Mouse (Mus musculus): ENCODE results near the gene Acvr1b. TPM values are rescaled to one million over a fixed set of nuclear protein-coding genes. Genes with fewer than 3 reads are reported as not detected.
A peak's percentile ranks its signal among the peaks of the same experiment; 100 is the strongest.

Acvr1b gene
- polyA plus RNA-seq (2014; fragmentation: Nextera tagmentation; extraction: Ambion mirVana) = 12.5 and 12.6 TPM in 2 replicates

- peaks cover 31% of the 10 kb centered on the region for H3K4me1 ChIP-seq (replicated peaks; ENCODE audit: control insufficient read depth, insufficient read depth, low read length)
- H3K27ac ChIP-seq (ENCODE audit: low read depth) = peak within 1 kb of the TSS; percentile 82
- WGBS = under 1% methylated on average over 41 of the region's 87 CpGs
- no peaks in the 10 kb centered on the region for H3K27me3 ChIP-seq (replicated peaks; ENCODE audit: control insufficient read depth, insufficient read depth, low read length)
- H3K36me3 ChIP-seq (ENCODE audit: control insufficient read depth, insufficient read depth, low read length) = no peaks in the 10 kb centered on the region
- ATAC-seq (replicated peaks; ENCODE audit: low FRiP score, low TSS enrichment, low read depth) (peak; percentile 91), DNase-seq (ENCODE audit: low spot score) (peak; percentile 92)
- H3K9me3 ChIP-seq (ENCODE audit: control insufficient read depth, low read length) = no peaks in the 10 kb centered on the region
- H3K4me3 ChIP-seq (ENCODE audit: low read depth, low read length) = peak within 1 kb of the TSS; percentile 82
- peak within 1 kb of the TSS; percentile 84 for H3K4me2 ChIP-seq (ENCODE audit: low read length)
- peak within 1 kb of the TSS; percentile 96 for H3K9ac ChIP-seq (ENCODE audit: low read length)
These were observed at the start of gene Acvr1b for GRCm38 (mm10) chr15:101173421-101174211. TSS of gene Acvr1b (plus strand) at chr15:101174067.

GRCm38 (mm10) chr15:101125561-101125960 lies 48.3 kb upstream of the Acvr1b start:
- DNase-seq (ENCODE audit: low spot score) (no peak), ATAC-seq (replicated peaks; ENCODE audit: low FRiP score, low TSS enrichment, low read depth) (no peak)
- H3K36me3 ChIP-seq (ENCODE audit: control insufficient read depth, insufficient read depth, low read length) = no peaks in the 10 kb centered on the region
- no peak overlapping the region for H3K27ac ChIP-seq (ENCODE audit: low read depth)
- peaks cover 11% of the 10 kb centered on the region; the same call in 1 of the 2 replicates for H3K27me3 ChIP-seq (replicated peaks; ENCODE audit: control insufficient read depth, insufficient read depth, low read length)
- WGBS = 87% methylated on average over 6 of the region's 6 CpGs
- no peaks in the 10 kb centered on the region for H3K9me3 ChIP-seq (ENCODE audit: control insufficient read depth, low read length)
- H3K9ac ChIP-seq (ENCODE audit: low read length) = no peak overlapping the region
- H3K4me2 ChIP-seq (ENCODE audit: low read length) = no peak overlapping the region
- peaks cover 20% of the 10 kb centered on the region for H3K4me1 ChIP-seq (replicated peaks; ENCODE audit: control insufficient read depth, insufficient read depth, low read length)
- no peak overlapping the region for H3K4me3 ChIP-seq (ENCODE audit: low read depth, low read length)

GRCm38 (mm10) chr15:101126876-101127544 lies 46.9 kb upstream of the Acvr1b start:
- H3K27ac ChIP-seq (ENCODE audit: low read depth) = peak overlapping the region; percentile 38; the same call in 1 of the 2 replicates
- H3K4me1 ChIP-seq (replicated peaks; ENCODE audit: control insufficient read depth, insufficient read depth, low read length) = peaks cover 32% of the 10 kb centered on the region
- no peak overlapping the region for H3K9ac ChIP-seq (ENCODE audit: low read length)
- H3K9me3 ChIP-seq (ENCODE audit: control insufficient read depth, low read length) = no peaks in the 10 kb centered on the region
- no peak overlapping the region for H3K4me3 ChIP-seq (ENCODE audit: low read depth, low read length)
- H3K27me3 ChIP-seq (replicated peaks; ENCODE audit: control insufficient read depth, insufficient read depth, low read length) = peaks cover 11% of the 10 kb centered on the region; the same call in 1 of the 2 replicates
- DNase-seq (ENCODE audit: low spot score) (no peak), ATAC-seq (replicated peaks; ENCODE audit: low FRiP score, low TSS enrichment, low read depth) (no peak)
- H3K4me2 ChIP-seq (ENCODE audit: low read length) = no peak overlapping the region
- no peaks in the 10 kb centered on the region for H3K36me3 ChIP-seq (ENCODE audit: control insufficient read depth, insufficient read depth, low read length)
- WGBS = 64% methylated on average over 12 of the region's 12 CpGs

GRCm38 (mm10) chr15:101128181-101129089 lies 45.4 kb upstream of the Acvr1b start, which contains the start of gene Acvrl1:
TSS of gene Acvrl1 (plus strand) at chr15:101128522.
- peak within 1 kb of the TSS; percentile 38; the same call in 1 of the 2 replicates for H3K27ac ChIP-seq (ENCODE audit: low read depth)
- H3K4me2 ChIP-seq (ENCODE audit: low read length) = peak within 1 kb of the TSS; percentile 65
- no peak; the same call in 1 of the 2 replicates for ATAC-seq (replicated peaks; ENCODE audit: low FRiP score, low TSS enrichment, low read depth)
- H3K27me3 ChIP-seq (replicated peaks; ENCODE audit: control insufficient read depth, insufficient read depth, low read length) = peaks cover 11% of the 10 kb centered on the region; the same call in 1 of the 2 replicates
- DNase-seq (ENCODE audit: low spot score) = peak; percentile 64
- H3K9me3 ChIP-seq (ENCODE audit: control insufficient read depth, low read length) = no peaks in the 10 kb centered on the region
- no peaks in the 10 kb centered on the region for H3K36me3 ChIP-seq (ENCODE audit: control insufficient read depth, insufficient read depth, low read length)
- H3K9ac ChIP-seq (ENCODE audit: low read length) = peak within 1 kb of the TSS; percentile 59
- H3K4me1 ChIP-seq (replicated peaks; ENCODE audit: control insufficient read depth, insufficient read depth, low read length) = peaks cover 40% of the 10 kb centered on the region
- H3K4me3 ChIP-seq (ENCODE audit: low read depth, low read length) = peak within 1 kb of the TSS; percentile 43
- 6% methylated on average over 46 of the region's 46 CpGs for WGBS

GRCm38 (mm10) chr15:101129412-101129811 lies 44.5 kb upstream of the Acvr1b start:
- H3K27ac ChIP-seq (ENCODE audit: low read depth) = no peak overlapping the region
- peak overlapping the region; percentile 65 for H3K4me2 ChIP-seq (ENCODE audit: low read length)
- peaks cover 49% of the 10 kb centered on the region for H3K4me1 ChIP-seq (replicated peaks; ENCODE audit: control insufficient read depth, insufficient read depth, low read length)
- ATAC-seq (replicated peaks; ENCODE audit: low FRiP score, low TSS enrichment, low read depth) = no peak
- H3K9me3 ChIP-seq (ENCODE audit: control insufficient read depth, low read length) = no peaks in the 10 kb centered on the region
- H3K4me3 ChIP-seq (ENCODE audit: low read depth, low read length) = peak overlapping the region; percentile 43
- no peak for DNase-seq (ENCODE audit: low spot score)
- 42% methylated on average over 5 of the region's 5 CpGs for WGBS
- peaks cover 11% of the 10 kb centered on the region; the same call in 1 of the 2 replicates for H3K27me3 ChIP-seq (replicated peaks; ENCODE audit: control insufficient read depth, insufficient read depth, low read length)
- H3K36me3 ChIP-seq (ENCODE audit: control insufficient read depth, insufficient read depth, low read length) = no peaks in the 10 kb centered on the region
- peak overlapping the region; percentile 59 for H3K9ac ChIP-seq (ENCODE audit: low read length)

- Histone ChIP-seq H3K27me3 (replicated peaks; ENCODE audit: control insufficient read depth, insufficient read depth, low read length) (peaks cover 11% of the 10 kb centered on the region; the same call in 1 of the 2 replicates), H3K27ac (ENCODE audit: low read depth) (no peak overlapping the region), H3K4me3 (ENCODE audit: low read depth, low read length) (no peak overlapping the region), H3K9me3 (ENCODE audit: control insufficient read depth, low read length) (no peaks in the 10 kb centered on the region), H3K4me2 (ENCODE audit: low read length) (peak overlapping the region; percentile 29), H3K4me1 (replicated peaks; ENCODE audit: control insufficient read depth, insufficient read depth, low read length) (peaks cover 65% of the 10 kb centered on the region), H3K36me3 (ENCODE audit: control insufficient read depth, insufficient read depth, low read length) (0 out of 2 replicates have a peak, but pooled peaks cover 3% of the 10 kb centered on the region), H3K9ac (ENCODE audit: low read length) (no peak overlapping the region)
- DNase-seq (ENCODE audit: low spot score) (no peak), ATAC-seq (replicated peaks; ENCODE audit: low FRiP score, low TSS enrichment, low read depth) (no peak)
- WGBS = 20% methylated on average over 11 of the region's 11 CpGs
These were observed 42.4 kb upstream of the Acvr1b start for GRCm38 (mm10) chr15:101131498-101131897.

- Histone ChIP-seq H3K4me1 (replicated peaks; ENCODE audit: control insufficient read depth, insufficient read depth, low read length) (peaks cover 63% of the 10 kb centered on the region), H3K27me3 (replicated peaks; ENCODE audit: control insufficient read depth, insufficient read depth, low read length) (peaks cover 11% of the 10 kb centered on the region; the same call in 1 of the 2 replicates), H3K9me3 (ENCODE audit: control insufficient read depth, low read length) (no peaks in the 10 kb centered on the region), H3K9ac (ENCODE audit: low read length) (no peak overlapping the region), H3K4me2 (ENCODE audit: low read length) (peak overlapping the region; percentile 29), H3K36me3 (ENCODE audit: control insufficient read depth, insufficient read depth, low read length) (peaks cover 5% of the 10 kb centered on the region; the same call in 1 of the 2 replicates), H3K4me3 (ENCODE audit: low read depth, low read length) (no peak overlapping the region), H3K27ac (ENCODE audit: low read depth) (no peak overlapping the region)
- ATAC-seq (replicated peaks; ENCODE audit: low FRiP score, low TSS enrichment, low read depth) (no peak), DNase-seq (ENCODE audit: low spot score) (no peak)
- 73% methylated on average over 6 of the region's 6 CpGs for WGBS
These were observed 41.8 kb upstream of the Acvr1b start for GRCm38 (mm10) chr15:101132041-101132440.

- peaks cover 11% of the 10 kb centered on the region; the same call in 1 of the 2 replicates for H3K27me3 ChIP-seq (replicated peaks; ENCODE audit: control insufficient read depth, insufficient read depth, low read length)
- no peak overlapping the region for H3K9ac ChIP-seq (ENCODE audit: low read length)
- no peak overlapping the region for H3K4me3 ChIP-seq (ENCODE audit: low read depth, low read length)
- ATAC-seq (replicated peaks; ENCODE audit: low FRiP score, low TSS enrichment, low read depth) (no peak), DNase-seq (ENCODE audit: low spot score) (no peak)
- peaks cover 9% of the 10 kb centered on the region for H3K36me3 ChIP-seq (ENCODE audit: control insufficient read depth, insufficient read depth, low read length)
- H3K4me1 ChIP-seq (replicated peaks; ENCODE audit: control insufficient read depth, insufficient read depth, low read length) = peaks cover 61% of the 10 kb centered on the region
- WGBS = 85% methylated on average over 6 of the region's 6 CpGs
- no peak overlapping the region for H3K4me2 ChIP-seq (ENCODE audit: low read length)
- no peaks in the 10 kb centered on the region for H3K9me3 ChIP-seq (ENCODE audit: control insufficient read depth, low read length)
- peak overlapping the region; percentile 76 for H3K27ac ChIP-seq (ENCODE audit: low read depth)
These were observed 41.1 kb upstream of the Acvr1b start for GRCm38 (mm10) chr15:101132761-101133160.

Measured in intestine, embryonic 14.5 days (tissue).